In genomic region chr11:52071768-52072167, GRCm38 (mm10) we compare ENCODE assay signal across 17 mouse cellular contexts. TPM values are rescaled to one million over a fixed set of nuclear protein-coding genes. Genes with fewer than 3 reads are reported as not detected.
DNase-seq lines count a peak whose midpoint lies in the region; ATAC-seq and TF ChIP-seq lines count a peak whose summit lies in the region.
"Had no signal": no experiment of that assay in that cellular context is flagged by ENCODE, and none has a peak within 500 bp of the region (broad histone marks: within the 10 kb centered on the region; RNA-seq: fewer than 3 reads in every experiment).

No protein-coding gene starts in this region.

- no peak for TF ChIP-seq CTCF in lung, embryonic 14.5 days (IDR thresholded peaks at IDR 0.05; ENCODE audit: low read depth)

- H3K9me3 ChIP-seq in embryonic facial prominence, embryonic 14.5 days (ENCODE audit: control insufficient read depth, low read length) = no peaks in the 10 kb centered on the region
- no peaks in the 10 kb centered on the region for H3K9me3 ChIP-seq in embryonic facial prominence, embryonic 10.5 days
- H3K9me3 ChIP-seq in lung, embryonic 14.5 days (ENCODE audit: low read depth, low read length) = no peaks in the 10 kb centered on the region
- no peaks in the 10 kb centered on the region for H3K9me3 ChIP-seq in kidney, embryonic 14.5 days (ENCODE audit: control insufficient read depth, low read length)
- H3K9me3 ChIP-seq: hindbrain, embryonic 10.5 days; intestine, embryonic 15.5 days; liver, embryonic 15.5 days; midbrain, embryonic 12.5 days had no signal

- DNase-seq in embryonic facial prominence, embryonic 14.5 days (ENCODE audit: low spot score) = peak; percentile 40
- DNase-seq in embryonic facial prominence, embryonic 10.5 days (ENCODE audit: low spot score) = no peak
- DNase-seq in lung, embryonic 14.5 days = peak; percentile 32
- DNase-seq in lung, postnatal 10 days = no peak
- DNase-seq: B cell, adult 2 months; cerebellum, adult 11 months; gastrocnemius, postnatal 36 days; thymus, postnatal 4 days had no signal

- ATAC-seq in embryonic facial prominence, embryonic 14.5 days (ENCODE audit: low read depth) = no peak
- ATAC-seq in lung, embryonic 14.5 days (ENCODE audit: insufficient read depth) = no peak
- ATAC-seq in granulocyte monocyte progenitor cell, adult 5-6 weeks (replicated peaks; ENCODE audit: poor library complexity, severe bottlenecking) = peak; percentile 82
- ATAC-seq in monocyte, adult 5-6 weeks (replicated peaks; ENCODE audit: insufficient number of reproducible peaks, low FRiP score, low TSS enrichment, poor library complexity, severe bottlenecking) = peak; percentile 70; the same call in 1 of the 2 replicates
- no peak for ATAC-seq in cerebellum, adult (ENCODE audit: insufficient number of reproducible peaks, low FRiP score, low TSS enrichment)
- no peak for ATAC-seq in kidney, embryonic 14.5 days (ENCODE audit: low FRiP score, low TSS enrichment)
- ATAC-seq: intestine, embryonic 15.5 days had no signal

- H3K36me3 ChIP-seq in embryonic facial prominence, embryonic 14.5 days (ENCODE audit: control insufficient read depth, insufficient read depth, low read length) = no peaks in the 10 kb centered on the region
- no peaks in the 10 kb centered on the region for H3K36me3 ChIP-seq in embryonic facial prominence, embryonic 10.5 days (replicated peaks)
- H3K36me3 ChIP-seq in lung, embryonic 14.5 days (ENCODE audit: insufficient read depth) = no peaks in the 10 kb centered on the region
- no peaks in the 10 kb centered on the region for H3K36me3 ChIP-seq in kidney, embryonic 14.5 days (ENCODE audit: control insufficient read depth, insufficient read depth, low read length)
- H3K36me3 ChIP-seq: hindbrain, embryonic 10.5 days; intestine, embryonic 15.5 days; liver, embryonic 15.5 days; midbrain, embryonic 12.5 days had no signal

- no peak overlapping the region for H3K27ac ChIP-seq in embryonic facial prominence, embryonic 14.5 days (replicated peaks; ENCODE audit: low read depth, low read length)
- H3K27ac ChIP-seq in embryonic facial prominence, embryonic 10.5 days (replicated peaks) = no peak overlapping the region
- no peak overlapping the region for H3K27ac ChIP-seq in lung, embryonic 14.5 days (ENCODE audit: low read depth)
- no peak overlapping the region for H3K27ac ChIP-seq in kidney, embryonic 14.5 days (ENCODE audit: low read depth, low read length)
- H3K27ac ChIP-seq: hindbrain, embryonic 10.5 days; intestine, embryonic 15.5 days; kidney, postnatal 0 days; liver, embryonic 15.5 days; midbrain, embryonic 12.5 days had no signal

- H3K27me3 ChIP-seq in embryonic facial prominence, embryonic 14.5 days (replicated peaks; ENCODE audit: control insufficient read depth, insufficient read depth, low read length) = no peaks in the 10 kb centered on the region
- H3K27me3 ChIP-seq in embryonic facial prominence, embryonic 10.5 days (replicated peaks; ENCODE audit: low read depth, poor library complexity, severe bottlenecking) = no peaks in the 10 kb centered on the region
- H3K27me3 ChIP-seq in lung, embryonic 14.5 days (ENCODE audit: insufficient read depth, low read length) = no peaks in the 10 kb centered on the region
- no peaks in the 10 kb centered on the region for H3K27me3 ChIP-seq in kidney, embryonic 14.5 days (ENCODE audit: control insufficient read depth, insufficient read depth, low read length)
- H3K27me3 ChIP-seq: intestine, embryonic 15.5 days; liver, embryonic 15.5 days; midbrain, embryonic 12.5 days had no signal

- no peak overlapping the region for H3K9ac ChIP-seq in embryonic facial prominence, embryonic 14.5 days (ENCODE audit: low read depth, low read length)
- H3K9ac ChIP-seq in lung, embryonic 14.5 days = no peak overlapping the region
- no peak overlapping the region for H3K9ac ChIP-seq in kidney, embryonic 14.5 days (ENCODE audit: low read depth, low read length)
- H3K9ac ChIP-seq: intestine, embryonic 15.5 days; liver, embryonic 15.5 days; midbrain, embryonic 12.5 days had no signal

- no peak overlapping the region for H3K4me2 ChIP-seq in embryonic facial prominence, embryonic 14.5 days (ENCODE audit: low read depth, low read length)
- no peak overlapping the region for H3K4me2 ChIP-seq in lung, embryonic 14.5 days
- H3K4me2 ChIP-seq in kidney, embryonic 14.5 days (replicated peaks; ENCODE audit: low read depth, low read length) = no peak overlapping the region
- H3K4me2 ChIP-seq: intestine, embryonic 15.5 days; liver, embryonic 15.5 days; midbrain, embryonic 12.5 days had no signal

- WGBS in embryonic facial prominence, embryonic 14.5 days = 63% methylated on average over 10 of the region's 10 CpGs
- 90% methylated on average over 10 of the region's 10 CpGs for WGBS in embryonic facial prominence, embryonic 10.5 days
- WGBS in lung, embryonic 14.5 days = 50% methylated on average over 10 of the region's 10 CpGs
- 75% methylated on average over 10 of the region's 10 CpGs for WGBS in kidney, embryonic 14.5 days

- H3K4me3 ChIP-seq in embryonic facial prominence, embryonic 14.5 days (ENCODE audit: low read depth, low read length) = no peak overlapping the region
- H3K4me3 ChIP-seq in embryonic facial prominence, embryonic 10.5 days = no peak overlapping the region
- H3K4me3 ChIP-seq in lung, embryonic 14.5 days (ENCODE audit: low read depth, low read length) = no peak overlapping the region
- H3K4me3 ChIP-seq in kidney, embryonic 14.5 days (ENCODE audit: low read length) = no peak overlapping the region
- H3K4me3 ChIP-seq: hindbrain, embryonic 10.5 days; intestine, embryonic 15.5 days; liver, embryonic 15.5 days; midbrain, embryonic 12.5 days had no signal

- 0 out of 2 replicates have a peak, but pooled peaks cover 3% of the 10 kb centered on the region for H3K4me1 ChIP-seq in embryonic facial prominence, embryonic 14.5 days (ENCODE audit: control insufficient read depth, insufficient read depth, low read length)
- H3K4me1 ChIP-seq in embryonic facial prominence, embryonic 10.5 days = peaks cover 9% of the 10 kb centered on the region; the same call in 1 of the 2 replicates
- no peaks in the 10 kb centered on the region for H3K4me1 ChIP-seq in lung, embryonic 14.5 days (ENCODE audit: insufficient read depth)
- no peaks in the 10 kb centered on the region for H3K4me1 ChIP-seq in kidney, embryonic 14.5 days (ENCODE audit: control insufficient read depth, insufficient read depth, low read length)
- H3K4me1 ChIP-seq: midbrain, embryonic 12.5 days had no signal

RNA-seq across cellular contexts. Expression of gene Ppp2ca, which starts 26.7 kb away (rescaled TPM):
- polyA plus RNA-seq in embryonic facial prominence, embryonic 14.5 days (2014; fragmentation: Nextera tagmentation; extraction: Ambion mirVana) = 91.2 and 95.4 TPM in 2 replicates
- polyA plus RNA-seq in embryonic facial prominence, embryonic 10.5 days (2016; fragmentation: Nextera tagmentation; extraction: Ambion mirVana) = 80.3 and 84.7 TPM in 2 replicates
- polyA plus RNA-seq in lung, embryonic 14.5 days (2014; fragmentation: Nextera tagmentation; extraction: Ambion mirVana) = 94.0 and 95.3 TPM in 2 replicates
- 61.4 and 63.9 TPM in 2 replicates for total RNA-seq in granulocyte monocyte progenitor cell, adult 5-6 weeks (2014; fragmentation: Nextera tagmentation)
- 96.3 and 105 TPM in 2 replicates for total RNA-seq in granulocyte monocyte progenitor cell, adult 5-6 weeks (2017)
- 187 to 227 TPM (median 195 TPM) in 3 replicates for total RNA-seq in monocyte, adult 5-6 weeks (2017)
- polyA plus RNA-seq in kidney, embryonic 14.5 days (2014; fragmentation: Nextera tagmentation; extraction: Ambion mirVana) = 83.4 and 110 TPM in 2 replicates

Comparison
In these comparisons a context has a peak if more than half of its experiments do, and no peak if none do; other contexts are left out.
1. DNase-seq: peak in embryonic facial prominence, embryonic 14.5 days (single experiment) and lung, embryonic 14.5 days (single experiment); none in embryonic facial prominence, embryonic 10.5 days (single experiment) and lung, postnatal 10 days (single experiment).
2. ATAC-seq: peak in granulocyte monocyte progenitor cell, adult 5-6 weeks (single experiment) and monocyte, adult 5-6 weeks (single experiment); none in embryonic facial prominence, embryonic 14.5 days (single experiment), lung, embryonic 14.5 days (single experiment), cerebellum, adult (single experiment) and kidney, embryonic 14.5 days (single experiment).